Mouse (Mus musculus) testis, adult 2 months (tissue): ENCODE data around the gene Znhit3. TPM values are rescaled to one million over a fixed set of nuclear protein-coding genes. Genes with fewer than 3 reads are reported as not detected.

Experiments used
- H3K27ac ChIP-seq: fragments of 200-500 bp; 2 replicates; pipeline ENCODE4 v1.5.1; 2012; ENCODE audit warnings: low read depth, low read length; ENCODE audit not compliant: control insufficient read depth, insufficient read depth
- H3K27me3 ChIP-seq: fragments of 200-500 bp; 2 replicates; pipeline ENCODE4 v1.6.1; 2012; ENCODE audit warnings: mild to moderate bottlenecking, low read length, moderate library complexity; ENCODE audit not compliant: control insufficient read depth, insufficient read depth
- H3K36me3 ChIP-seq: fragments of 200-500 bp; 2 replicates; pipeline ENCODE4 v1.6.1; 2012; ENCODE audit warnings: mild to moderate bottlenecking, low read length; ENCODE audit not compliant: control insufficient read depth, insufficient read depth
- H3K4me1 ChIP-seq: fragments of 200-500 bp; 2 replicates; pipeline ENCODE4 v1.6.1; 2012; ENCODE audit warnings: low read length; ENCODE audit not compliant: control insufficient read depth, insufficient read depth
- H3K4me3 ChIP-seq: fragments of 200-500 bp; 2 replicates; pipeline ENCODE4 v1.5.1; 2012; ENCODE audit warnings: low read depth, mild to moderate bottlenecking, low read length, moderate library complexity, mixed read lengths; ENCODE audit not compliant: control insufficient read depth
- CTCF ChIP-seq: fragments of 200-500 bp; IDR thresholded peaks from 2 replicates; pipeline ENCODE4 v1.5.1; 2012; ENCODE audit warnings: low read depth, mild to moderate bottlenecking, inconsistent platforms, low read length, moderate library complexity; ENCODE audit not compliant: control insufficient read depth, insufficient read depth, insufficient replicate concordance
- POLR2A ChIP-seq: fragments of 200-500 bp; IDR thresholded peaks from 2 replicates; pipeline ENCODE4 v1.6.1; 2012; ENCODE audit warnings: low read depth, mild to moderate bottlenecking, inconsistent platforms, low read length, moderate library complexity; ENCODE audit not compliant: control insufficient read depth
- polyA plus RNA-seq: library from polyadenylated mRNA; depleted of rRNA; stranded (reverse); fragments of >200 nt; gene quantifications from 2 replicates; pipeline ENCODE4 v1.2.3, GENCODE M21; 2012

Gene Znhit3
- polyA plus RNA-seq, 1 experiment: 45.3 TPM

- Histone ChIP-seq H3K27ac (no peak overlapping the region), H3K36me3 (no peaks in the 10 kb centered on the region), H3K4me3 (no peak overlapping the region), H3K27me3 (no peaks in the 10 kb centered on the region), H3K4me1 (peaks cover 14% of the 10 kb centered on the region)
- no peak for TF ChIP-seq CTCF
Observed at GRCm38 (mm10) chr11:84947206-84947605, 31.0 kb upstream of the Znhit3 start.

- no peaks in the 10 kb centered on the region for H3K27me3 ChIP-seq
- H3K4me1 ChIP-seq: peaks cover 14% of the 10 kb centered on the region
- H3K36me3 ChIP-seq: no peaks in the 10 kb centered on the region
- no peak for TF ChIP-seq POLR2A
- TF ChIP-seq CTCF: no peak
- no peak overlapping the region for H3K27ac ChIP-seq
- H3K4me3 ChIP-seq: peak overlapping the region; percentile 11
Observed at GRCm38 (mm10) chr11:84945841-84946240, 29.7 kb upstream of the Znhit3 start.

GRCm38 (mm10) chr11:84944639-84945435 lies 28.7 kb upstream of the Znhit3 start:
- Histone ChIP-seq H3K27ac (no peak overlapping the region), H3K27me3 (no peaks in the 10 kb centered on the region), H3K4me1 (peaks cover 14% of the 10 kb centered on the region), H3K36me3 (no peaks in the 10 kb centered on the region), H3K4me3 (peak overlapping the region; percentile 83)
- no peak for TF ChIP-seq POLR2A
- no peak for TF ChIP-seq CTCF

- Histone ChIP-seq H3K27me3 (no peaks in the 10 kb centered on the region), H3K27ac (no peak overlapping the region), H3K4me3 (peak overlapping the region; percentile 83), H3K36me3 (no peaks in the 10 kb centered on the region), H3K4me1 (peaks cover 14% of the 10 kb centered on the region)
- TF ChIP-seq POLR2A: no peak
- no peak for TF ChIP-seq CTCF
Observed at GRCm38 (mm10) chr11:84943948-84944347, 27.8 kb upstream of the Znhit3 start.

GRCm38 (mm10) chr11:84940140-84940539 lies 24.0 kb upstream of the Znhit3 start:
- no peaks in the 10 kb centered on the region for H3K36me3 ChIP-seq
- H3K27me3 ChIP-seq: no peaks in the 10 kb centered on the region
- no peak overlapping the region for H3K27ac ChIP-seq
- TF ChIP-seq CTCF: no peak
- TF ChIP-seq POLR2A: no peak
- peaks cover 10% of the 10 kb centered on the region for H3K4me1 ChIP-seq
- no peak overlapping the region for H3K4me3 ChIP-seq

- Histone ChIP-seq H3K4me3 (no peak overlapping the region), H3K4me1 (peaks cover 5% of the 10 kb centered on the region), H3K36me3 (no peaks in the 10 kb centered on the region), H3K27ac (no peak overlapping the region), H3K27me3 (no peaks in the 10 kb centered on the region)
- TF ChIP-seq CTCF: no peak
- no peak for TF ChIP-seq POLR2A
Observed at GRCm38 (mm10) chr11:84939508-84940053, 23.4 kb upstream of the Znhit3 start.

GRCm38 (mm10) chr11:84932261-84932660 lies 16.1 kb upstream of the Znhit3 start:
- no peaks in the 10 kb centered on the region for H3K27me3 ChIP-seq
- H3K27ac ChIP-seq: no peak overlapping the region
- H3K4me1 ChIP-seq: no peaks in the 10 kb centered on the region
- no peak for TF ChIP-seq CTCF
- no peak for TF ChIP-seq POLR2A
- H3K36me3 ChIP-seq: no peaks in the 10 kb centered on the region
- no peak overlapping the region for H3K4me3 ChIP-seq

- H3K27me3 ChIP-seq: no peaks in the 10 kb centered on the region
- H3K4me1 ChIP-seq: peaks cover 7% of the 10 kb centered on the region
- H3K27ac ChIP-seq: no peak overlapping the region
- H3K4me3 ChIP-seq: no peak overlapping the region
- TF ChIP-seq POLR2A: no peak
- no peak for TF ChIP-seq CTCF
- H3K36me3 ChIP-seq: no peaks in the 10 kb centered on the region
Observed at GRCm38 (mm10) chr11:84920981-84921380, 4.8 kb upstream of the Znhit3 start.
